Mouse (Mus musculus) forebrain, embryonic 16.5 days (tissue): ENCODE measurements around the gene Trim59. TPM values are rescaled to one million over a fixed set of nuclear protein-coding genes. Genes with fewer than 3 reads are reported as not detected.
"Not testable (repeated sequence)": the region's sequence is repeated elsewhere in the genome, so short reads cannot be mapped to it uniquely, and the experiment has no call there.

Source experiments
- ATAC-seq: fragments of 200-750 bp; cut with Nextera tagmentation; 2 replicates; pipeline ENCODE4 v1.8.0; 2017; ENCODE audit warnings: mild to moderate bottlenecking, moderate library complexity
- H3K27ac ChIP-seq: fragments of 300-500 bp; sonication (generic); 2 replicates; pipeline ENCODE4 v1.5.1; 2014; ENCODE audit warnings: low read length, control low read depth
- H3K27me3 ChIP-seq: fragments of 300-500 bp; sonication (generic); replicated peaks from 2 replicates; pipeline ENCODE4 v1.6.1; 2014; ENCODE audit warnings: low read length; ENCODE audit not compliant: control insufficient read depth, insufficient read depth
- H3K36me3 ChIP-seq: fragments of 300-500 bp; sonication (generic); 2 replicates; pipeline ENCODE4 v1.6.1; 2014; ENCODE audit not compliant: control insufficient read depth, insufficient read depth
- H3K4me1 ChIP-seq: fragments of 300-500 bp; sonication (generic); replicated peaks from 2 replicates; pipeline ENCODE4 v1.6.1; 2014; ENCODE audit warnings: low read length; ENCODE audit not compliant: control insufficient read depth, insufficient read depth
- H3K4me2 ChIP-seq: fragments of 300-500 bp; sonication (generic); 2 replicates; pipeline ENCODE4 v1.6.1; 2014; ENCODE audit warnings: mild to moderate bottlenecking, low read length, control low read depth
- H3K4me3 ChIP-seq: fragments of 300-500 bp; sonication (generic); replicated peaks from 2 replicates; pipeline ENCODE4 v1.5.1; 2014; ENCODE audit warnings: mild to moderate bottlenecking, low read length, control low read depth
- H3K9ac ChIP-seq: fragments of 300-500 bp; sonication (generic); replicated peaks from 2 replicates; pipeline ENCODE4 v1.6.1; 2014; ENCODE audit warnings: low read depth, low read length, control low read depth
- H3K9me3 ChIP-seq: fragments of 300-500 bp; sonication (generic); 2 replicates; pipeline ENCODE4 v1.6.1; 2016; ENCODE audit warnings: low read length; ENCODE audit not compliant: control insufficient read depth
- WGBS: fragments of 180-500 bp; shearing (Covaris S2); extraction: QIAGEN DNeasy Blood & Tissue Kit; methylation state at CpG from one replicate; pipeline ENCODE4 v1.1.7; 2014; 5-methylcytosine and 5-hydroxymethylcytosine counted together
- polyA plus RNA-seq: library from polyadenylated mRNA; unstranded; fragments of >200 nt; fragmentation: Nextera tagmentation; extraction: Ambion mirVana; gene quantifications from 2 replicates; pipeline ENCODE4 v1.2.1, GENCODE M21; 2015

Gene Trim59
- polyA plus RNA-seq, 1 experiment from 2014 or later: 72.8 TPM

- not testable (repeated sequence) for H3K4me1 ChIP-seq, H3K27ac ChIP-seq, H3K27me3 ChIP-seq, ATAC-seq, H3K4me3 ChIP-seq, H3K4me2 ChIP-seq, H3K36me3 ChIP-seq, H3K9ac ChIP-seq, H3K9me3 ChIP-seq
- whole genome bisulfite sequencing: 100% methylated on average over 2 of the region's 2 CpGs
These were observed 25.9 kb downstream of the Trim59 start for GRCm38 (mm10) chr3:69018635-69019034.

GRCm38 (mm10) chr3:69017181-69017580 is 27.4 kb downstream of the Trim59 start:
- peaks cover 2% of the 10 kb centered on the region; the same call in 1 of the 2 replicates for H3K36me3 ChIP-seq
- ATAC-seq: no peak
- no peaks in the 10 kb centered on the region for H3K4me1 ChIP-seq
- no peaks in the 10 kb centered on the region for H3K27me3 ChIP-seq
- WGBS: 90% methylated on average over 3 of the region's 3 CpGs
- H3K9me3 ChIP-seq: no peaks in the 10 kb centered on the region
- H3K27ac ChIP-seq: no peak overlapping the region
- no peak overlapping the region for H3K4me3 ChIP-seq
- H3K9ac ChIP-seq: no peak overlapping the region
- no peak overlapping the region for H3K4me2 ChIP-seq

- 73% methylated on average over 2 of the region's 2 CpGs for WGBS
- no peaks in the 10 kb centered on the region for H3K27me3 ChIP-seq
- H3K27ac ChIP-seq: no peak overlapping the region
- H3K4me1 ChIP-seq: peaks cover 5% of the 10 kb centered on the region
- H3K36me3 ChIP-seq: no peaks in the 10 kb centered on the region
- no peak overlapping the region for H3K4me3 ChIP-seq
- no peak overlapping the region for H3K4me2 ChIP-seq
- no peak overlapping the region for H3K9ac ChIP-seq
- no peak for ATAC-seq
- H3K9me3 ChIP-seq: no peaks in the 10 kb centered on the region
These were observed 35.7 kb downstream of the Trim59 start for GRCm38 (mm10) chr3:69008873-69009272.

- 3% methylated on average over 21 of the region's 21 CpGs for WGBS
- H3K4me2 ChIP-seq: peak overlapping the region; percentile 87
- no peak for ATAC-seq
These were observed 38.3 kb downstream of the Trim59 start for GRCm38 (mm10) chr3:69006246-69006760.

GRCm38 (mm10) chr3:69005338-69006245 is 39.0 kb downstream of the Trim59 start:
- peak overlapping the region; percentile 90 for H3K27ac ChIP-seq
- H3K9ac ChIP-seq: peak overlapping the region; percentile 80
- peak overlapping the region; percentile 87 for H3K4me2 ChIP-seq
- peaks cover 5% of the 10 kb centered on the region for H3K4me1 ChIP-seq
- ATAC-seq: peak; percentile 13
- no peaks in the 10 kb centered on the region for H3K27me3 ChIP-seq
- peak overlapping the region; percentile 95 for H3K4me3 ChIP-seq
- H3K36me3 ChIP-seq: no peaks in the 10 kb centered on the region
- under 1% methylated on average over 71 of the region's 72 CpGs for WGBS
- no peaks in the 10 kb centered on the region for H3K9me3 ChIP-seq

More at GRCm38 (mm10) chr3:69006246-69006760, 38.3 kb downstream of the Trim59 start:
- Histone ChIP-seq H3K9me3 (no peaks in the 10 kb centered on the region), H3K4me1 (peaks cover 5% of the 10 kb centered on the region), H3K36me3 (no peaks in the 10 kb centered on the region), H3K27me3 (no peaks in the 10 kb centered on the region), H3K27ac (no peak overlapping the region), H3K4me3 (peak overlapping the region; percentile 95), H3K9ac (peak overlapping the region; percentile 80)

- under 1% methylated on average over 71 of the region's 76 CpGs for WGBS
- peak within 1 kb of the TSS; percentile 90 for H3K27ac ChIP-seq
These were observed 39.9 kb downstream of the Trim59 start, which contains the start of the genes Ift80 and Smc4 for GRCm38 (mm10) chr3:69004437-69005337. Gene Ift80, minus strand, starts transcription at chr3:69004570. Gene Smc4, plus strand, starts transcription at chr3:69004738.

GRCm38 (mm10) chr3:69004055-69004436 is 40.5 kb downstream of the Trim59 start:
- H3K36me3 ChIP-seq: no peaks in the 10 kb centered on the region
- H3K4me3 ChIP-seq: peak overlapping the region; percentile 95
- H3K4me1 ChIP-seq: peaks cover 5% of the 10 kb centered on the region
- WGBS: under 1% methylated on average over 7 of the region's 7 CpGs
- H3K27me3 ChIP-seq: no peaks in the 10 kb centered on the region
- H3K9ac ChIP-seq: peak overlapping the region; percentile 64
- peak; percentile 36 for ATAC-seq
- H3K27ac ChIP-seq: peak overlapping the region; percentile 90
- H3K9me3 ChIP-seq: no peaks in the 10 kb centered on the region
- peak overlapping the region; percentile 77 for H3K4me2 ChIP-seq

More at GRCm38 (mm10) chr3:69004437-69005337, 39.9 kb downstream of the Trim59 start, which contains the start of the genes Ift80 and Smc4:
- peak within 1 kb of the TSS; percentile 87 for H3K4me2 ChIP-seq
- H3K36me3 ChIP-seq: no peaks in the 10 kb centered on the region
- peak within 1 kb of the TSS; percentile 95 for H3K4me3 ChIP-seq
- H3K4me1 ChIP-seq: peaks cover 5% of the 10 kb centered on the region
- H3K9me3 ChIP-seq: no peaks in the 10 kb centered on the region
- H3K9ac ChIP-seq: peak within 1 kb of the TSS; percentile 80
- no peaks in the 10 kb centered on the region for H3K27me3 ChIP-seq
- ATAC-seq: peak; percentile 97

GRCm38 (mm10) chr3:69002781-69003180 is 41.8 kb downstream of the Trim59 start:
- WGBS: 89% methylated on average over 4 of the region's 4 CpGs
- Histone ChIP-seq H3K9me3 (no peaks in the 10 kb centered on the region), H3K27ac (no peak overlapping the region), H3K4me1 (peaks cover 5% of the 10 kb centered on the region), H3K9ac (no peak overlapping the region), H3K27me3 (no peaks in the 10 kb centered on the region), H3K4me3 (no peak overlapping the region), H3K36me3 (no peaks in the 10 kb centered on the region), H3K4me2 (no peak overlapping the region)
- ATAC-seq: no peak
